Mouse (Mus musculus): ENCODE results near the gene Ifi205. TPM values are rescaled to one million over a fixed set of nuclear protein-coding genes. Genes with fewer than 3 reads are reported as not detected.
"Not testable (repeated sequence)": the region's sequence is repeated elsewhere in the genome, so short reads cannot be mapped to it uniquely, and the experiment has no call there.

The Ifi205 gene
- 1 to 10 TPM; 2.7 to 6.5 (median 4.3) TPM for total RNA-seq (2022)

GRCm38 (mm10) chr1:174031698-174032097 lies at the start of gene Ifi205:
Gene Ifi205 (minus strand): TSS chr1:174031810.
- DNase-seq, result no peak

GRCm38 (mm10) chr1:174066305-174066704 lies 34.7 kb upstream of the Ifi205 start, which contains the start of gene Olfr430:
Gene Olfr430 (plus strand): TSS chr1:174066605.
- no peak for DNase-seq

- DNase-seq, result no peak
These were observed 23.6 kb upstream of the Ifi205 start for GRCm38 (mm10) chr1:174055248-174055647.

- no peak for DNase-seq
These were observed 21.4 kb upstream of the Ifi205 start for GRCm38 (mm10) chr1:174052981-174053380.

GRCm38 (mm10) chr1:174051931-174052536 lies 20.4 kb upstream of the Ifi205 start:
- no peak for DNase-seq

GRCm38 (mm10) chr1:174051515-174051914 lies 19.9 kb upstream of the Ifi205 start:
- DNase-seq, result no peak

- DNase-seq, result no peak
These were observed 18.9 kb upstream of the Ifi205 start for GRCm38 (mm10) chr1:174050532-174050931.

GRCm38 (mm10) chr1:174049357-174049756 lies 17.7 kb upstream of the Ifi205 start:
- DNase-seq, result not testable (repeated sequence)

GRCm38 (mm10) chr1:174048893-174049292 lies 17.3 kb upstream of the Ifi205 start, which contains the start of gene Olfr432:
Gene Olfr432 (plus strand): TSS chr1:174049205.
- DNase-seq, result no peak

- DNase-seq, result not testable (repeated sequence)
These were observed 16.6 kb upstream of the Ifi205 start for GRCm38 (mm10) chr1:174048227-174048626.

- DNase-seq, result no peak
These were observed 12.8 kb upstream of the Ifi205 start for GRCm38 (mm10) chr1:174044431-174044830.

GRCm38 (mm10) chr1:174042091-174042884 lies 10.7 kb upstream of the Ifi205 start:
- not testable (repeated sequence) for DNase-seq

- peak; percentile 13 for DNase-seq
These were observed 9.0 kb upstream of the Ifi205 start, which contains the start of gene Olfr433 for GRCm38 (mm10) chr1:174040523-174041177. Gene Olfr433 (plus strand): TSS chr1:174040705.

GRCm38 (mm10) chr1:174038480-174038879 lies 6.9 kb upstream of the Ifi205 start:
- no peak for DNase-seq

- DNase-seq, result no peak
These were observed 4.2 kb upstream of the Ifi205 start for GRCm38 (mm10) chr1:174035841-174036240.

- not testable (repeated sequence) for DNase-seq
These were observed 24.6 kb downstream of the Ifi205 start for GRCm38 (mm10) chr1:174007050-174007449.

- DNase-seq, result not testable (repeated sequence)
These were observed 27.1 kb downstream of the Ifi205 start for GRCm38 (mm10) chr1:174004352-174005109.

GRCm38 (mm10) chr1:173995003-173995402 lies 36.6 kb downstream of the Ifi205 start:
- no peak for DNase-seq

GRCm38 (mm10) chr1:173982694-173983305 lies 48.8 kb downstream of the Ifi205 start, which contains the start of gene Ifi202b:
Gene Ifi202b (minus strand): TSS chr1:173982744.
- DNase-seq, result not testable (repeated sequence)

GRCm38 (mm10) chr1:173981038-173981437 lies 50.6 kb downstream of the Ifi205 start:
- DNase-seq, result not testable (repeated sequence)

GRCm38 (mm10) chr1:173977622-173978021 lies 54.0 kb downstream of the Ifi205 start:
- DNase-seq, result no peak

GRCm38 (mm10) chr1:173973111-173973510 lies 58.5 kb downstream of the Ifi205 start:
- DNase-seq, result no peak

Data from adrenal gland, adult 8-10 months (tissue).